Mouse (Mus musculus): Measurements from ENCODE around the gene Traf3ip1. TPM values are rescaled to one million over a fixed set of nuclear protein-coding genes. Genes with fewer than 3 reads are reported as not detected.

The Traf3ip1 gene
- polyA plus RNA-seq (2012; rRNA removed): 11.7 and 12.0 TPM in 2 replicates

DNA sequence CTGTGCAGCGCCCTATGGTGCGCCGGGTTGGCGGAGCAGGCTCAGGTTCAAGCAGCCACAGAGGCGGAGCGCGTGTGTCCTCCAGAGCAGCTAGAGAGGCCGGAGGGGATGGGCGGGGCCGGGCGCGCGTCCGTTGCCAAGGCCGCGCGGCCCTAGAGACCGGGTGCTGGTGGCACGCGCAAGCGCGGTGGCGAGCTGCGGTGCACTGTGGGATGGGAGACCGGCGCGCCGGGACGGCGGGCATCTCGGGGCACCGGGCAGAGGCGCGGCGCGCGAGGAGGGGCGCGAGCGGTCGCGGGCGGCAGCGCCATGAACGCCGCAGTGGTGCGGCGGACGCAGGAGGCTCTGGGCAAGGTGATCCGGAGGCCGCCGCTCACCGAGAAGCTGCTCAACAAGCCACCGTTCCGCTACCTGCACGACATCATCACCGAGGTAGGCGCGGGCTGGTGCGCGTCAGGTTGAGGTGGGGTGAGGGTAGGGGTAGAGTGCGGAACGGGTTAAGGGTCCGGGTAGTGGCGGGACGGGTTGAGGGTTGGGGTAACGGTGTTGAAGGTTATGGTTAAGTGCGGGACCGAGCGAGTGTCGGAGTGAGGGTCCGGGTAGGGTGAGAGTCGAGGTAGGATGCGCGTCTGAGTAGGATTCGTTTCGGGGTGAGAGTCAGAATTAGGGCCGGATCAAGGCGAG lies at the start of gene Traf3ip1:
Gene Traf3ip1 (plus strand): TSS at position 191 of the 684 bp plus-strand sequence.
- DNase-seq (ENCODE audit: low spot score): peak; percentile 89

DNA sequence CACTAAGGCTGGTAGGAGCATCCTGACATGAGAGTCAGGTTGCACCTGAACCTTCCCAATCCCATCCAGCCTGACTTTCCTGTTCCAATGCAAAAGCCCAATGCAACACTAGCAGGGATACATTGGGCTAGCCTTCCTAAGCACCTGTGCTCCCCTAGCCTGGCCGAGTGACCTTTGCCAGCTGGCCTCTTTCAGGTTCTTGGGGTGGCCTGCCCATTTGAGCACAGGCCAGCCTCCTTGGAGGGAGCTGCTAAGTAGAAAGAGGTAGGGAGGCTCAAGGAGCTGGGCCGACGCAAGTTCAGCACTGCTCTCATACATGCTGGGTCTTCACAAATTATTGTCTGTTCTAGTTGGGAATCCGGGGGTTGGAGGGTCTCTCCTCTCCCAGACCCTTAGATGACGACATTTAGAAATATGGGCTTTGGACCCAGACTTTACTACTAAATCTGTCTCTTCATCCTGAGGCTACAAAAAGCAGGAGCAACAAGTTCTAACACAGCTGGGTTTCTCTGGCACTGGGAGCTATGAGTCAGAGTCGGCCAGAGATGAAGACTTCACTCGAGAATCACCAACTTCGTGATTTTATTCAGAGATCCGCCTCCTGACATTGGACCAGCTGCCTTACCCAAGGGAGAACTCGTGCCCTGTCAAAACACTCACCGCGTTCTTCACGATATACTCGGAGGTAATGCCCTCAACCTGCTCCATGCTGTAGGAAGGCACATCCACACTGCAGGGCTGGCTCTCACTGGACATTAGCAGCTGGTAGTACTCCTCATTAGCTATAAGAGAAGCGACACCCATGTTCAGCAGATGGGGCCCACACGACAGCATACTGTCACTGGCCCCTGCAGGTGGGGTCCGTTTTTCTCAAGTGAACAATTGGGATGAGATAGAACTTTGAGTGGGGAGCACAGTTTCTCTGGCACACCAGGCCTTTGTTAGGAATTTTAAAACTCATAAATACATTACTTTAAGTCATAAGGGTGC lies 49.3 kb upstream of the Traf3ip1 start:
- DNase-seq (ENCODE audit: low spot score): no peak

GRCm38 (mm10) chr1:91446060-91446459 lies 48.4 kb upstream of the Traf3ip1 start:
- no peak for DNase-seq (ENCODE audit: low spot score)

GRCm38 (mm10) chr1:91446511-91446910 lies 47.9 kb upstream of the Traf3ip1 start:
- no peak for DNase-seq (ENCODE audit: low spot score)

DNA sequence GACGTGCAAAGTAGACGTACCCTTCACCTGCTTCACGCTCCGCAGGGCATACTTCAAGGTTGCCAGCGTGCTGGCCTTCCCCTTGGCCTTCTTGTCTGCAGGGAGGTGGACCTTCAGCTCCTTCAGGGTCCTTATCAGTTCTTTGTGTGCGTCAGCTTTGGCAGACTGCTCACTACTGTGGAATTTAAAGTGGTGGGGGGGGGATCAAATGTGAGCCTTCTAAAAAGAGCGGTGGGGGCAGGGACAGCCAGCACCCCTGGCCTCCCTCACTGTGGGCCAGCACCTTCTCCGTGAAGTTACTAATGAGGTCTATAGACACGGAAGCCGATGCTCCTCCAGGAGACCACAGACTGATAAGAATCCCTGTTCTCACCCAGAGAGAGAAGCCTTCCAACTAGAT lies 45.8 kb upstream of the Traf3ip1 start:
- no peak for DNase-seq (ENCODE audit: low spot score)

- no peak for DNase-seq (ENCODE audit: low spot score)
Measured at GRCm38 (mm10) chr1:91450851-91451250, 43.6 kb upstream of the Traf3ip1 start.

DNA sequence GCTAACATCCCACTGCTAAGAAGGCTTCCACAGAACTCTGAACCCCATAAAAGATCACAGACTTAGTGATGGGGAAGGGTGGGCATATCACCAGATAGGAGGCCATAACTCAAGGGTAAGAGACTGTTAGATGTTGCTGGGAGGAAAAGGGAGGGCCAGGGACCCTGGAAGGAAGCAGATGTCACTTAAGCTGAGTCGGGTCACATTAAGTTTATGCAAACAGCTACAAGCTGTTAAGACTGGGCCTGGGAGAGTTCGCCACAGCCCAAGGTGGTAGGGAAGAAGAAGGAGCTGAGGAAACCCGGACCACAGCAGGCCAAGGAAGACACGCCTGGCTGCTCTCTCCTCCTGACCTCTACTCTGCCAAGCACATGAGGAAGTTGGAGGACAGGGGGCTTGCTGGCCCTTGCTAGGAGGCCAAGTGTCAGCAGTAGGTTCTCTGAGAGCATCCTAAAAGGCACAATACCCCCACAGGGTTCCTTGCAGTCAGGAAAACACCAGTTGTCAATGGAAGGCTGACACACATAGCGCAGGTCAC lies 42.8 kb upstream of the Traf3ip1 start:
- no peak for DNase-seq (ENCODE audit: low spot score)

GRCm38 (mm10) chr1:91453932-91454331 lies 40.5 kb upstream of the Traf3ip1 start:
- no peak for DNase-seq (ENCODE audit: low spot score)

DNA sequence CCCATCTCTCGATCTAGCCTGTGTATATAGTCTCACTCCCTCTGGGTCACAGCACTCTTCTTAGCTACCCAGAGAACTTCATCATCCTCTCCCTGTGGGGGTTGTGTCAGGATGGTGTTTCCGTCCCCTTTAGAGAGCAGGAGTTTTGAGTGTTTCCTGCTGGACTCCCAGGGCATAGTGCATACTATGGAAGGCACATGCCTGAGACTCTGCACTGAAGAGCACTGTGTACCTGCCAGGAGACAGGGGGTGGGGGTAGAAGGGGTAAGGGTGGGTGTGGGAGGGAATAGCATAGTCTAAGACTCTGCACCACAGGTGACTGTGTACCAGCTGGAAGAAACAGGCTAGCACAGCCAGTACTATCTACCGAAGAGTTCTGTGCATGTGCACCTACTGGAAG lies 40.1 kb upstream of the Traf3ip1 start:
- no peak for DNase-seq (ENCODE audit: low spot score)

DNA sequence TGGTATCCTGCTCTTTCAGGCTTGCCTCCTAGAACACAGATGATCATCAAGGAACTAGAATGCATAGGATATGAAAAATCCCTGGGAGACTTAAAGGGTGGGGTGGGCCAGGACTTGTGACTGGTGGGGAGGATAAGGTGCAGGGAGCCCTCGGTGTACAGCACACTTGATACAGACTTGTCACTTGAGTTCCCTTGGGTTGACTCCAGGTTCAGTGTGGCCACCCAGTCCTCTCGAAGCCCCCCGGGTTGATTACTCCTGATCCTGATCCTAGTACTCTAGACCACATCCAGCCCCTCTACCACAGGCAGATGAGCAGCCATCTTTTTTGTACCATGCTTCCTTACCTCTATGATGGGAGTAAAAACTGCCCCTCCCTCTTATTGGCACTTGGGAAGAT lies 39.5 kb upstream of the Traf3ip1 start:
- DNase-seq (ENCODE audit: low spot score): no peak

DNA sequence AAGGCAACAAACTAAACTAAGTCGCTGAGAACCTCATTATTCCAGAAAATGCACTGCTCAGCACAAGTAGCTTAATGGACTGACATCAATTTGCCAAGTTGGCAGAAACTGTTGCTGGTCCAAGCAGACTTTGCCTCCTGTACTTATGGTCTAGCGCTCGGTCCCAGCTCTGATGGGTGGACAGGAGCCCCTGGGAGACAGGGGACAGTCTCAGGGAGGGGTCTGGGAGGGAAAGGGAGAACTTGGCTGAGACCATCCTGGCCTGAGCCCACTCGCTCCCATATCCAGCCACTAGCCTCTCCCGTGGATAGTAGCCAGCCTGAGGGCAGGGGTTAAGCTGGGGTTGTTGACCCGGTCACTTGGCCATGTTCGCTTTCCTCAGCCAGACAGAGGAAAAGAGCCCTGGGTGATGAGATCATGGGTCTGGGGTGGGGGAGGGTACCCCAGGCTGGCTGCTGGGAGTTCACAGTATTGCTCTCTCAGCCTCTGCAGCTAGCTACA lies 38.7 kb upstream of the Traf3ip1 start:
- DNase-seq (ENCODE audit: low spot score): peak; percentile 47

DNA sequence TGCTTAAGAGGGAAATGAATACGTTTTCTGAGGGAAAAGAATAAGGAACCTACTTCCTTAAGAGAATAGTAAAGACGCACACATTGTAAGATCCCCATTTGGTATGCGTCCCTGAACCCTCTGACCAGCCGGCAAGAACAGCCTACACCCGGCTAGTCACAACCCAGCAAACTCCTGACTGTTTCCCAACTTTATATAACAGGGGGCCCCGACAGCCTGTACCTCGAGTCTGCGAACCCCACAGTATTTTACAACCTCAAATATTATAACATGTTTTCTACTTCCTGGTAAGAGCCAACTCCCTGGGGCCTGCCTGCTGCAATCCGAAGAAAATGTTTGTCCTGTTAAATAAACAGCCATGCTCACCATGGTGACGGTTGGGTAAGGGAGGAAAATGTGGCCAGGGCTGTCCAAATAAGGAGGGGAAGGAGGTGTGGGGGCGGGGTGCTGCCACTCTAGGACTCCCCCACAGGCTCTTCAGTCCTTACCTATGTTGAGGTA lies 38.1 kb upstream of the Traf3ip1 start:
- DNase-seq (ENCODE audit: low spot score): no peak

GRCm38 (mm10) chr1:91457116-91457515 lies 37.3 kb upstream of the Traf3ip1 start:
- DNase-seq (ENCODE audit: low spot score): no peak

DNA sequence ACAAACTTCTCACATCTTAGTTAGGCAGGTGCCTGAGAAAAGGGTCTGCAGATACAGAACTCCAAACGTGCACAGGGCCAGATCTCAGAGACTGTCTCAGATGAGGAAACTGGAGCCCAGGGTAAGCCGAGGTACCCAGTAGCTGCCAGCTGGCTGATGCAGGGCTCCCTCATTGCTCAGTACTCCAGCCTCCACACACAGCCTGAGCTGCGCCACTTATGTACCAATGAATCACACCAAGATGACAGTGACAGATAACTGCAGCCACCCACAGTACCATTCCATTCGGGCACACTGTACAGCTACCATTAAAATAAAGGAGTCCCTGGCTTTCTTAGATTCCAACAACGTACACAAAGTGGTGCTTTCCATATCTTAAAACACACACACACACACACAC lies 36.7 kb upstream of the Traf3ip1 start:
- DNase-seq (ENCODE audit: low spot score): peak; percentile 25

DNA sequence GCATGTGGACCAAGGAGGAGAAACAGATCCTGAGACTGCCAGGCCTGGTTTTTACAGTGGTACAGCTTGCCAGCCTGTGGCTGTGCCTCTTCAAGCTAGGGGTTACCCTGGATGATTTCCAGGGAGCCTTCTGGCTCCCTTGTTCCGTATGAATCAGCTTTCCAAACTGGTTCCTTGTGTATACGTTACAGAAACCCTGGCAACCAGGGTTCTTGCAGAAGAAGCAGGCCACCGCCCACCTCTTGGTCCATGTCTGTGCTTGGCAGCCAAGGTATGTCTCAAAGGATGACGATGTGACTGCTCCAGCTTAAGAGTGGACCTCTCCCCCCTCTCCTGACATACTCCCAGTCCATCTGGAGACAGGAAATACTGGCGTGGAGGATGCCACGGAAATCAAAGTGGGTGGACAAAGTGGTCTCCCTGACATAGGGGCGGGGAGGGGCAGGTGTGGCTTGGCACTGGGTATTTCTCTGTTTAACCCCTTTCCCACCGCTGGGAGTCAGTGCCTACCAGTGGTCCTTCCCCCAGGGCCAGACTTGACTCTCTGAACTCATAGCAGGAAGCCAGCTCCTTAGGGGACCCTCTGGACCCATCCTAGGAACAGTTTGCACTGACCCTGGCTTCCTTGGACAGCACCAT lies 36.1 kb upstream of the Traf3ip1 start:
- DNase-seq (ENCODE audit: low spot score): peak; percentile 44

DNA sequence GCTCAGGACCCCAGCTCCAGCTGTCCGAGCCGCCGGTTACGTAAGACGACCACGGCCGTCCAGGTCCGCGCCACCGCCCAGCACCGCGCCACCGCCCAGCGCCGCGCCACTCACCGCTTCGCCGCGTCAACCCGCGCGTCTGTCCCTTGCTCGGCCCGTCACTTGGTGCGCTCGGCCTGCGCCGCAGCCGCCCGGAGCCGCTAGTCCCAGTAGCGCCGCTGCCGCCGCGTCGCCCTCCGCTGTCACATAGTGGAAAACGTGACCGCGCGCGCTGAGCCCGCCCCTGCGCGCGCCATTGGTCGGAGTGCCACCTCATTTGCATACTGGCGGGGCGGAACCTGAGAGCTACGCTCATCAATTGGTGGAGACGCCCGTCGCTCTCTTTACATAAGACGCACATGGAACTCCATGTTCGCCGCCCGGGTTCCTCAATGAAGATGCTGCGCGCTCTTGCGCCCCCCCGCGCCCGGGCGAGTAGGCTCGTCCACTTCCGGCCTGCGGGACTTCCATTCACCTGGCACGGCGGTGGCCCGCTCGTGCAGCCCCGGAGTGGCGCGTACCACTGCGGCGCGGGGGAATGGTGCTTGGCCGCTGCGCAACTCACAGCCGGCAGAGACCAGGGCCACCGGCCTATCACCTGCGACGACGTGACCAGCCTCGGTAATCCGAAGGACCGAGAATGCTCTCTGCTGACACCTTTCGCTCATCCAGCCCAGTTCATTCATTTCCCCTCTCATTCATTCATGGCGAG lies 35.2 kb upstream of the Traf3ip1 start, which contains the start of gene Per2:
Gene Per2 (minus strand): TSS at position 266 of the 751 bp plus-strand sequence.
- DNase-seq (ENCODE audit: low spot score): peak; percentile 96

- no peak for DNase-seq (ENCODE audit: low spot score)
Measured at GRCm38 (mm10) chr1:91460069-91460468, 34.4 kb upstream of the Traf3ip1 start.

- DNase-seq (ENCODE audit: low spot score): no peak
Measured at GRCm38 (mm10) chr1:91460564-91460963, 33.9 kb upstream of the Traf3ip1 start.

DNA sequence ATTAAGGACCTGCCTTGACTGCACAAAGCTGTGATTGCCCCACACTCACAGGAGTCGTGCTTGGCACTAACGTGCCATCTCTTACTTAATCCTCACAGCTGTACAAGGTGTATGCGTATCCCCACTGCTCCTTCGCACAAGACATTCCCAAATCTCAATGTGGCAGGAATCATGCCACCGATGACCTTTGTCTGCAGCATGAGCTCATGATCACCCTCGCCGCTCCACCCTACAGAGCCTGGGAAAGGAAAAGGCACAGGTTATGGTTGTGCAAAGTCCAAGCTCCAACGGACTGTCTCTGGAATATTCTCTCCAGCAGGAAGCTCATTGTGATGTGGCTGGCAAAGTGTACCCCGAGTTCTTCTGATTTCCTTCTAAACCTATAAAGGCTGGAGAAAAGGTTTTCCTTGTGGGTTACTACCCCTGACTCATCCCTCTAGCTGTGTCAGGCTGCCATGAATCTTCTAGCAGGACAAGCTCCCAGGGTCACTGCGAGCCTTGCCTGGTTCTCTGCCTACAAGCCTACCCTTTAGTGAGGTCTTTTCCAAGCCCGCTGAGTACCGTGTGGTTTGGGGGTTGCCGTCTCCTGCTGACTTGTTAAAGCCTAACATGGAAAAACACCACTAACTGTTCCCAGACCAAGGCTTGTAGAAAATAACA lies 31.0 kb upstream of the Traf3ip1 start:
- no peak for DNase-seq (ENCODE audit: low spot score)

DNA sequence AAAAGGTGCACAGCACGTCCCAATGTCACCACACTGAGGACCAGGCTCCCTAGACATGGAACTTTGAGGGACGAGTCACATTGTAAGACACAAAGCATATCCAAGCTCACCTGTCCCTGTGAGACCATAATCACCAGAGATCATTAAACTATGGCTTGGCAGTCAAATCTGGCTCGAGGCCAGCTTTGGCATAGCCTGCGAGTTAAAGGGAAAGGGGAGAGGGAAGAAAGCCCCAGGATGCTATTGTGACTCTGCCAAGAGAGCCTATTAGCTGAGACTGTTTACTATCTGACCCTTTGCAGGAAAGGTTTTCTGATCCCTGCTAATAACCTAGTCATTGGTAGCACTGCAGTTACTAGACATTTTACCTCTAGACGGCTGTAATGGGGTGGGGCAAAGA lies 30.0 kb upstream of the Traf3ip1 start:
- DNase-seq (ENCODE audit: low spot score): no peak

All from urinary bladder, adult 2 months (tissue).